22 mouse cellular contexts compared by ENCODE assay signal in genomic region chrX:142606595-142607205, GRCm38 (mm10).
DNase-seq lines count a peak whose midpoint lies in the region; ATAC-seq and TF ChIP-seq lines count a peak whose summit lies in the region.
"Had no signal": no experiment of that assay in that cellular context is flagged by ENCODE, and none has a peak within 500 bp of the region (broad histone marks: within the 10 kb centered on the region; RNA-seq: fewer than 3 reads in every experiment).

No protein-coding gene starts in this region.

- WGBS in intestine, embryonic 16.5 days, result 74% methylated on average over 8 of the region's 8 CpGs

- no peak overlapping the region for H3K9ac ChIP-seq in intestine, embryonic 16.5 days (ENCODE audit: low read depth, low read length)
- H3K9ac ChIP-seq: forebrain, embryonic 12.5 days; intestine, embryonic 15.5 days; limb, embryonic 12.5 days had no signal

- no peak overlapping the region for H3K4me2 ChIP-seq in intestine, embryonic 16.5 days (ENCODE audit: low read depth, low read length)
- H3K4me2 ChIP-seq: forebrain, embryonic 12.5 days; intestine, embryonic 15.5 days; limb, embryonic 12.5 days; liver, embryonic 11.5 days; midbrain, embryonic 11.5 days had no signal

- no peak overlapping the region for H3K4me3 ChIP-seq in embryonic fibroblast, embryonic 13.5 days (ENCODE audit: insufficient read depth, low read length)
- H3K4me3 ChIP-seq in intestine, embryonic 16.5 days (ENCODE audit: low read length), result no peak overlapping the region
- H3K4me3 ChIP-seq: forebrain, embryonic 12.5 days; gastrocnemius, adult 2 months; heart, embryonic 10.5 days; intestine, embryonic 15.5 days; limb, embryonic 12.5 days had no signal

- no peak for TF ChIP-seq POLR2A in embryonic fibroblast, embryonic 13.5 days (IDR thresholded peaks at IDR 0.05; ENCODE audit: low read depth, low read length)

- no peak for DNase-seq in frontal cortex, postnatal 25 days (ENCODE audit: low spot score in 2 of 2)
- peak; percentile 89 for DNase-seq in brain, adult 2 months (ENCODE audit: low read depth, low spot score)
- peak; percentile 65 for DNase-seq in cerebellum, adult 9-10 months
- no peak for DNase-seq in right cerebral cortex, postnatal 36 days (ENCODE audit: low spot score in 2 of 2)
- DNase-seq: adrenal gland, adult 2 months; gastrocnemius, adult 2 months; kidney, postnatal 25 days; lung, adult 18-20 months; lung, postnatal 10 days; spleen, adult 18-20 months; thymus, postnatal 14 days had no signal

- H3K36me3 ChIP-seq in intestine, embryonic 16.5 days (ENCODE audit: control insufficient read depth, insufficient read depth, low read length), result no peaks in the 10 kb centered on the region
- H3K36me3 ChIP-seq: forebrain, embryonic 12.5 days; heart, embryonic 10.5 days; intestine, embryonic 15.5 days; limb, embryonic 12.5 days had no signal

- H3K4me1 ChIP-seq in embryonic fibroblast, embryonic 13.5 days (ENCODE audit: control insufficient read depth, insufficient read depth, low read length), result no peaks in the 10 kb centered on the region
- H3K4me1 ChIP-seq in intestine, embryonic 16.5 days (ENCODE audit: control insufficient read depth, insufficient read depth, low read length), result no peaks in the 10 kb centered on the region
- H3K4me1 ChIP-seq: forebrain, embryonic 12.5 days; heart, embryonic 10.5 days; intestine, embryonic 15.5 days; limb, embryonic 12.5 days had no signal

- no peak for TF ChIP-seq CTCF in embryonic fibroblast, embryonic 13.5 days (IDR thresholded peaks at IDR 0.05; ENCODE audit: borderline replicate concordance, insufficient read depth, low read length)

- H3K9me3 ChIP-seq in intestine, embryonic 16.5 days (ENCODE audit: control insufficient read depth, low read length), result no peaks in the 10 kb centered on the region
- H3K9me3 ChIP-seq: forebrain, embryonic 12.5 days; heart, embryonic 10.5 days; intestine, embryonic 15.5 days; limb, embryonic 12.5 days had no signal

- ATAC-seq in frontal cortex, adult (ENCODE audit: low TSS enrichment), result peak; percentile 67
- ATAC-seq in intestine, embryonic 16.5 days, result no peak
- ATAC-seq: hindbrain, embryonic 16.5 days; intestine, embryonic 15.5 days; Patski had no signal

- no peaks in the 10 kb centered on the region for H3K27me3 ChIP-seq in intestine, embryonic 16.5 days (replicated peaks; ENCODE audit: control insufficient read depth, insufficient read depth, low read length)
- H3K27me3 ChIP-seq: intestine, embryonic 15.5 days had no signal

- H3K27ac ChIP-seq in embryonic fibroblast, embryonic 13.5 days (ENCODE audit: insufficient read depth, low read length), result peak overlapping the region; percentile 32; the same call in 1 of the 2 replicates
- no peak overlapping the region for H3K27ac ChIP-seq in intestine, embryonic 16.5 days (ENCODE audit: low read length)
- H3K27ac ChIP-seq: forebrain, embryonic 12.5 days; gastrocnemius, adult 2 months; heart, embryonic 10.5 days; intestine, embryonic 15.5 days; limb, embryonic 12.5 days had no signal

Comparison
In these comparisons a context has a peak if more than half of its experiments do, and no peak if none do; other contexts are left out.
1. DNase-seq: peak in brain, adult 2 months (single experiment) and cerebellum, adult 9-10 months (single experiment); none in frontal cortex, postnatal 25 days (0 of 2) and right cerebral cortex, postnatal 36 days (0 of 2).